Mouse (Mus musculus) megakaryocyte, embryonic 14.5 days (primary cell): ENCODE measurements at regions not wholly inside any gene's neighbourhood (a gene's known extent, or its start where the extent isn't known, plus 50 kb on each side); places are given as distances from the start of the nearest gene placed in this dataset.

Experiments used
- FLI1 ChIP-seq: IDR thresholded peaks from 2 replicates; pipeline ENCODE4 v1.6.1; 2012; ENCODE audit warnings: low read length, inconsistent platforms, mixed read lengths
- GATA1 ChIP-seq: IDR thresholded peaks from 3 replicates; pipeline ENCODE4 v1.6.1; 2012; ENCODE audit warnings: mixed read lengths, low read length, inconsistent platforms, borderline replicate concordance

DNA sequence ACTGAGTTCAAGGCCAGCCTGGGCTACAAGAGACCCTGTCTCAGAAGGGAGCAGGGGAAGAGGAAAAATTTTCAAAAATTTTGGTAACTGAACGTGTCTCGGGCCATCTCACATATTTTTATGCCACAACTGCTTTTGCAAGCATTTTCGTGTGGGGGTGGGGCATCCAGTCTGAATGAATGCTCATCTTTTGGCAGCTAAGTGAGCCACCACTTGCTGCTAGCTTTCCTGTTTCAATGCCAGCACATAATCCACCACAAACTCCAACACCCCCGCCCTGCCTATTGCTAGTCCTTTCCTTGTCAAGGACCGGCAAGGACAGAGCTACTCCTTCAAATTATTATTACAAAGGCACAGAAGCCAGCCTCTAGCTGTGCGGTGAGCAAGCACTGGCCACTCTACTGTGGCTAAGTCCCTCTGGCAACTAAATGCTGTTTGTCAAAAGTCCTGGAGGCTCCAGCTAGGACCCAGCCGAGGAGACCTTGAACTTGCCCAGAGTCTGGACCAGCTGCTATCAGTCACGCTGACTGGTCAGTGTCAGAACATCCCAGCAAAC lies 148.0 kb downstream of the 2410131K14Rik start:
- TF ChIP-seq GATA1, result no peak
- no peak for TF ChIP-seq FLI1
